Mouse (Mus musculus) liver, postnatal 0 days (tissue): ENCODE measurements around the gene Wfdc3. TPM values are rescaled to one million over a fixed set of nuclear protein-coding genes. Genes with fewer than 3 reads are reported as not detected.

ENCODE experiments used
- ATAC-seq: fragments of 200-750 bp; cut with Nextera tagmentation; 2 replicates; pipeline ENCODE4 v1.8.0; 2017; ENCODE audit warnings: mild to moderate bottlenecking, moderate library complexity
- DNase-seq: peaks from one replicate; pipeline ENCODE4 v3.0.0-alpha.2; 2016
- H3K27ac ChIP-seq: fragments of 300-500 bp; sonication (generic); 2 replicates; pipeline ENCODE4 v1.5.1; 2014; ENCODE audit warnings: antibody characterized with exemption, moderate library complexity, mild to moderate bottlenecking, low read depth
- H3K27me3 ChIP-seq: fragments of 300-500 bp; sonication (generic); 2 replicates; pipeline ENCODE4 v1.6.1; 2014; ENCODE audit warnings: low read length, control low read depth, mixed read lengths; ENCODE audit not compliant: insufficient read depth
- H3K36me3 ChIP-seq: fragments of 300-500 bp; sonication (generic); replicated peaks from 2 replicates; pipeline ENCODE4 v1.6.1; 2014; ENCODE audit warnings: mild to moderate bottlenecking, control low read depth, low read length, moderate library complexity, mixed read lengths; ENCODE audit not compliant: insufficient read depth
- H3K4me1 ChIP-seq: fragments of 300-500 bp; sonication (generic); 2 replicates; pipeline ENCODE4 v1.6.1; 2014; ENCODE audit warnings: antibody characterized with exemption, mild to moderate bottlenecking, control low read depth; ENCODE audit not compliant: insufficient read depth
- H3K4me2 ChIP-seq: fragments of 300-500 bp; sonication (generic); 2 replicates; pipeline ENCODE4 v1.6.1; 2014; ENCODE audit warnings: low read depth, mild to moderate bottlenecking, low read length, moderate library complexity, mixed read lengths
- H3K4me3 ChIP-seq: fragments of 300-500 bp; sonication (generic); 2 replicates; pipeline ENCODE4 v1.5.1; 2014; ENCODE audit warnings: low read depth, low read length
- H3K9ac ChIP-seq: fragments of 300-500 bp; sonication (generic); replicated peaks from 2 replicates; pipeline ENCODE4 v1.6.1; 2014; ENCODE audit warnings: mild to moderate bottlenecking, moderate library complexity
- H3K9me3 ChIP-seq: fragments of 300-500 bp; sonication (generic); 2 replicates; pipeline ENCODE4 v1.6.1; 2016; ENCODE audit warnings: mild to moderate bottlenecking, control low read depth, low read length, mixed read lengths
- CTCF ChIP-seq: sonication (generic); IDR thresholded peaks from 2 replicates; pipeline ENCODE4 v1.5.1; 2016; ENCODE audit warnings: antibody characterized with exemption, low read depth
- EP300 ChIP-seq: IDR thresholded peaks from 2 replicates; pipeline ENCODE4 v1.6.1; 2016; ENCODE audit warnings: antibody characterized with exemption, low read depth, mild to moderate bottlenecking
- WGBS: fragments of 180-500 bp; shearing (Covaris S2); extraction: QIAGEN DNeasy Blood & Tissue Kit; methylation state at CpG from one replicate; pipeline ENCODE4 v1.1.7; 2014; ENCODE audit not compliant: insufficient replicate concordance; 5-methylcytosine and 5-hydroxymethylcytosine counted together
- polyA plus RNA-seq: library from polyadenylated mRNA; unstranded; fragments of >200 nt; fragmentation: Nextera tagmentation; extraction: Ambion mirVana; gene quantifications from 2 replicates; pipeline ENCODE4 v1.2.1, GENCODE M21; 2015

Gene Wfdc3
- polyA plus RNA-seq, 1 experiment from 2014 or later: 2.0 TPM

DNA sequence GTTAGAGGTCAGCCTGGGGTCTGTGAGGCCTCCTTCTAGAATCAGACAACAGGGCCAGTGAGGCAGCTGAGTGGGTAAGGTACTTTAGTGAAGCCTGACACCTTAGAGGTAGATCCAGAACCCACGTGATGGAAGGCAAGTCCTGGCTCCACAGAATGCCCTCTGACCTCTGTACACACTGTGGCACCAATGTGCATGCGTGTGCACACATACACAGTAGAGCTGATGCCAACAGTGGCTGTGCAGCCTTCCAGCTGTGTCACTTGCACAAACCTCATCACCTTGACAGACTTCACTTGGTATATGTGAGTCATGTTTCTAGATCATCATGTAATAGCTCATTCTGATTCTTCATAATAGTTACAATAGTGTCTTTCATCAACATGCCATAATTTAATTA, 6.7 kb upstream of the Wfdc3 start:
- ATAC-seq: peak; percentile 59
- H3K36me3 ChIP-seq: peaks cover 96% of the 10 kb centered on the region

DNA sequence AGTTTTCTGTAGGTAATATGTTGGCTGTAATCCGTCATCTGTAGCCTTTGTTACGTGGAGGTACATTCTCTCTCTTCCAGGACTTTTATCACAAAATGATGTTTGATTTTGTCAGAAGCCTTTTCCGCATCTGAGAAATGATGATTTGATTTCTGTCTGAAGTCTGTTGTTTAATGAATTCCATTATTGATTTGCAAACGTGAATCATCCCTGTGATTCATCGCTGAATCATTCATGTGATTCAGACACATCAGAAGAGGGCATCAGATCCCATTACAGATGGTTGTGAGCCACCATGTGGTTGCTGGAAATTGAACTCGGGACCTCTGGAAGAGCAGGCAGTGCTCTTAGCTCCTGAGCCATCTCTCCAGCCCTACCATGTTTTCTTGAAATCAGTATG, 3.3 kb upstream of the Wfdc3 start:
- no peak for DNase-seq
- H3K27ac ChIP-seq: no peak overlapping the region
- H3K36me3 ChIP-seq: peaks cover 63% of the 10 kb centered on the region
- no peaks in the 10 kb centered on the region for H3K27me3 ChIP-seq
- 0 out of 2 replicates have a peak overlapping the region, but pooled peaks have one; percentile 89 for H3K4me2 ChIP-seq
- H3K9me3 ChIP-seq: no peaks in the 10 kb centered on the region
- 89% methylated on average over 6 of the region's 6 CpGs for WGBS
- TF ChIP-seq CTCF (no peak), EP300 (no peak)
- H3K4me1 ChIP-seq: peaks cover 16% of the 10 kb centered on the region
- 0 out of 2 replicates have a peak overlapping the region, but pooled peaks have one; percentile 91 for H3K9ac ChIP-seq
- no peak for ATAC-seq
- no peak overlapping the region for H3K4me3 ChIP-seq

More for the DNA sequence above, 6.7 kb upstream of the Wfdc3 start:
- peaks cover 6% of the 10 kb centered on the region; the same call in 1 of the 2 replicates for H3K4me1 ChIP-seq
- H3K27me3 ChIP-seq: no peaks in the 10 kb centered on the region
- no peak overlapping the region for H3K4me3 ChIP-seq
- TF ChIP-seq EP300 (no peak), CTCF (no peak)
- 80% methylated on average over 2 of the region's 2 CpGs for WGBS
- no peak overlapping the region for H3K4me2 ChIP-seq
- no peaks in the 10 kb centered on the region for H3K9me3 ChIP-seq
- DNase-seq: no peak
- H3K27ac ChIP-seq: peak overlapping the region; percentile 48; the same call in 1 of the 2 replicates
- H3K9ac ChIP-seq: no peak overlapping the region

GRCm38 (mm10) chr2:164748191-164748590, 2.5 kb upstream of the Wfdc3 start:
- Histone ChIP-seq H3K27ac (no peak overlapping the region), H3K9ac (peak overlapping the region; percentile 91; the same call in 1 of the 2 replicates), H3K36me3 (peaks cover 57% of the 10 kb centered on the region), H3K27me3 (no peaks in the 10 kb centered on the region), H3K4me1 (peaks cover 23% of the 10 kb centered on the region), H3K9me3 (no peaks in the 10 kb centered on the region), H3K4me3 (no peak overlapping the region), H3K4me2 (peak overlapping the region; percentile 89; the same call in 1 of the 2 replicates)
- ATAC-seq (peak; percentile 45), DNase-seq (no peak)
- TF ChIP-seq EP300 (peak; percentile 77; the same call in 1 of the 2 replicates), CTCF (no peak)
- 72% methylated on average over 4 of the region's 4 CpGs for WGBS

DNA sequence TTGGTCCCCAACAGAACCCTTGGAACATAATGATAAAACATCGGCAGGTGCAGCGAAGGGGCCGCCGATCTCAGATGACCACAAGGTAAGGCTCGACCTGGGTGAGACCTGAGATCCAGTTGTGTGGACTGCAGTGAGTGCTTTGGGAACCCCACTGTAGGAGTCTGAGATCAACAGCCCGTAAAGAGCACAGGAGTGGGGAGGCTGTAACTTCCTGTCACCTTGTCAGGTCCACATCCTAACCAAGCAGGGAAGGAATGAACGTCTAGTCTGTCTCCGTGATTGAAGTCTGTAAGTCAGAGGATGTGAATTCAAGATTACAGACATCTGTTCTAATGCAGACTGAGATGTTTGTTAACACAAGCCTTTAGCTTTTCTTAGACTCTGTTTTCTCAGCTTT, 962 bp upstream of the Wfdc3 start:
- ATAC-seq: no peak
- H3K36me3 ChIP-seq: peaks cover 42% of the 10 kb centered on the region
- H3K4me3 ChIP-seq: peak overlapping the region; percentile 73
- peak overlapping the region; percentile 91 for H3K9ac ChIP-seq
- H3K27ac ChIP-seq: peak overlapping the region; percentile 72
- no peaks in the 10 kb centered on the region for H3K9me3 ChIP-seq
- 32% methylated on average over 8 of the region's 8 CpGs for WGBS
- no peaks in the 10 kb centered on the region for H3K27me3 ChIP-seq
- H3K4me2 ChIP-seq: peak overlapping the region; percentile 89
- H3K4me1 ChIP-seq: peaks cover 24% of the 10 kb centered on the region
- no peak for DNase-seq
- no peak for TF ChIP-seq CTCF
- TF ChIP-seq EP300: no peak

- Histone ChIP-seq H3K27me3 (no peaks in the 10 kb centered on the region), H3K9me3 (no peaks in the 10 kb centered on the region), H3K4me3 (peak overlapping the region; percentile 73), H3K36me3 (peaks cover 27% of the 10 kb centered on the region), H3K4me1 (peaks cover 24% of the 10 kb centered on the region), H3K9ac (0 out of 2 replicates have a peak overlapping the region, but pooled peaks have one; percentile 91), H3K4me2 (peak overlapping the region; percentile 89), H3K27ac (no peak overlapping the region)
- WGBS: 55% methylated on average over 13 of the region's 13 CpGs
- no peak for TF ChIP-seq EP300
- TF ChIP-seq CTCF: no peak
- ATAC-seq (no peak), DNase-seq (no peak)
These were observed 744 bp downstream of the Wfdc3 start for GRCm38 (mm10) chr2:164744987-164745386.

- Histone ChIP-seq H3K9ac (no peak overlapping the region), H3K36me3 (no peaks in the 10 kb centered on the region), H3K27me3 (no peaks in the 10 kb centered on the region), H3K4me1 (peaks cover 11% of the 10 kb centered on the region; the same call in 1 of the 2 replicates), H3K27ac (no peak overlapping the region), H3K9me3 (no peaks in the 10 kb centered on the region), H3K4me3 (no peak overlapping the region), H3K4me2 (no peak overlapping the region)
- DNase-seq (no peak), ATAC-seq (no peak)
- 58% methylated on average over 7 of the region's 7 CpGs for WGBS
- no peak for TF ChIP-seq CTCF
- TF ChIP-seq EP300: no peak
These were observed 5.9 kb downstream of the Wfdc3 start for GRCm38 (mm10) chr2:164739876-164740275.
